Mouse (Mus musculus): ENCODE measurements at regions not wholly inside any gene's neighbourhood (a gene's known extent, or its start where the extent isn't known, plus 50 kb on each side); places are given as distances from the start of the nearest gene placed in this dataset.

- no peak for DNase-seq (ENCODE audit: low read depth, low spot score)
Observed at GRCm38 (mm10) chr6:51162208-51163082, 270.0 kb upstream of the Nfe2l3 start.

- DNase-seq (ENCODE audit: low read depth, low spot score) = no peak
Observed at GRCm38 (mm10) chr6:51163266-51163665, 269.2 kb upstream of the Nfe2l3 start.

- DNase-seq (ENCODE audit: low read depth, low spot score) = no peak
Observed at GRCm38 (mm10) chr6:51163882-51164281, 268.6 kb upstream of the Nfe2l3 start.

- no peak for DNase-seq (ENCODE audit: low read depth, low spot score)
Observed at GRCm38 (mm10) chr6:51167028-51167427, 265.4 kb upstream of the Nfe2l3 start.

GRCm38 (mm10) chr6:51168048-51168447, 264.4 kb upstream of the Nfe2l3 start:
- no peak for DNase-seq (ENCODE audit: low read depth, low spot score)

GRCm38 (mm10) chr6:51168775-51169695, 263.4 kb upstream of the Nfe2l3 start:
- no peak for DNase-seq (ENCODE audit: low read depth, low spot score)

GRCm38 (mm10) chr6:51169971-51170411, 262.5 kb upstream of the Nfe2l3 start:
- DNase-seq (ENCODE audit: low read depth, low spot score) = no peak

GRCm38 (mm10) chr6:51170414-51170813, 262.1 kb upstream of the Nfe2l3 start:
- DNase-seq (ENCODE audit: low read depth, low spot score) = no peak

- no peak for DNase-seq (ENCODE audit: low read depth, low spot score)
Observed at GRCm38 (mm10) chr6:51170871-51171270, 261.6 kb upstream of the Nfe2l3 start.

- no peak for DNase-seq (ENCODE audit: low read depth, low spot score)
Observed at GRCm38 (mm10) chr6:51171761-51172160, 260.7 kb upstream of the Nfe2l3 start.

GRCm38 (mm10) chr6:51172331-51172791, 260.1 kb upstream of the Nfe2l3 start:
- DNase-seq (ENCODE audit: low read depth, low spot score) = no peak

GRCm38 (mm10) chr6:51172856-51173619, 259.4 kb upstream of the Nfe2l3 start:
- DNase-seq (ENCODE audit: low read depth, low spot score) = no peak

GRCm38 (mm10) chr6:51173620-51174442, 258.6 kb upstream of the Nfe2l3 start:
- no peak for DNase-seq (ENCODE audit: low read depth, low spot score)

GRCm38 (mm10) chr6:51174443-51175021, 257.9 kb upstream of the Nfe2l3 start:
- DNase-seq (ENCODE audit: low read depth, low spot score) = no peak

GRCm38 (mm10) chr6:51175616-51176590, 256.6 kb upstream of the Nfe2l3 start:
- no peak for DNase-seq (ENCODE audit: low read depth, low spot score)

- DNase-seq (ENCODE audit: low read depth, low spot score) = no peak
Observed at GRCm38 (mm10) chr6:51176791-51177433, 255.6 kb upstream of the Nfe2l3 start.

GRCm38 (mm10) chr6:51177701-51178060, 254.8 kb upstream of the Nfe2l3 start:
- no peak for DNase-seq (ENCODE audit: low read depth, low spot score)

GRCm38 (mm10) chr6:51178061-51178791, 254.2 kb upstream of the Nfe2l3 start:
- DNase-seq (ENCODE audit: low read depth, low spot score) = no peak
